Mouse (Mus musculus): ENCODE measurements at regions not wholly inside any gene's neighbourhood (a gene's known extent, or its start where the extent isn't known, plus 50 kb on each side); places are given as distances from the start of the nearest gene placed in this dataset.

GRCm38 (mm10) chr2:103891240-103891767, 66.5 kb upstream of the Lmo2 start:
- no peak for TF ChIP-seq POLR2A (IDR thresholded peaks at IDR 0.05; ENCODE audit: low read depth, low read length)
- no peak for TF ChIP-seq CTCF (IDR thresholded peaks at IDR 0.05; ENCODE audit: borderline replicate concordance, insufficient read depth, low read length)
- Histone ChIP-seq H3K4me3 (ENCODE audit: insufficient read depth, low read length) (no peak overlapping the region), H3K4me1 (ENCODE audit: control insufficient read depth, insufficient read depth, low read length) (no peaks in the 10 kb centered on the region), H3K27ac (ENCODE audit: insufficient read depth, low read length) (no peak overlapping the region)

- no peak overlapping the region for H3K4me3 ChIP-seq (ENCODE audit: insufficient read depth, low read length)
- H3K4me1 ChIP-seq (ENCODE audit: control insufficient read depth, insufficient read depth, low read length), result no peaks in the 10 kb centered on the region
- H3K27ac ChIP-seq (ENCODE audit: insufficient read depth, low read length), result no peak overlapping the region
- no peak for TF ChIP-seq CTCF (IDR thresholded peaks at IDR 0.05; ENCODE audit: borderline replicate concordance, insufficient read depth, low read length)
Measured at GRCm38 (mm10) chr2:103893159-103893740, 64.5 kb upstream of the Lmo2 start.

- Histone ChIP-seq H3K4me3 (ENCODE audit: insufficient read depth, low read length) (no peak overlapping the region), H3K27ac (ENCODE audit: insufficient read depth, low read length) (no peak overlapping the region), H3K4me1 (ENCODE audit: control insufficient read depth, insufficient read depth, low read length) (no peaks in the 10 kb centered on the region)
- TF ChIP-seq CTCF (IDR thresholded peaks at IDR 0.05; ENCODE audit: borderline replicate concordance, insufficient read depth, low read length) (no peak), POLR2A (IDR thresholded peaks at IDR 0.05; ENCODE audit: low read depth, low read length) (no peak)
Measured at GRCm38 (mm10) chr2:103893805-103894204, 64.0 kb upstream of the Lmo2 start.

- H3K4me3 ChIP-seq (ENCODE audit: insufficient read depth, low read length), result no peak overlapping the region
- TF ChIP-seq CTCF (IDR thresholded peaks at IDR 0.05; ENCODE audit: borderline replicate concordance, insufficient read depth, low read length) (no peak), POLR2A (IDR thresholded peaks at IDR 0.05; ENCODE audit: low read depth, low read length) (no peak)
- no peaks in the 10 kb centered on the region for H3K4me1 ChIP-seq (ENCODE audit: control insufficient read depth, insufficient read depth, low read length)
- H3K27ac ChIP-seq (ENCODE audit: insufficient read depth, low read length), result no peak overlapping the region
Measured at GRCm38 (mm10) chr2:103894981-103895676, 62.7 kb upstream of the Lmo2 start.

- H3K27ac ChIP-seq (ENCODE audit: insufficient read depth, low read length), result no peak overlapping the region
- no peaks in the 10 kb centered on the region for H3K4me1 ChIP-seq (ENCODE audit: control insufficient read depth, insufficient read depth, low read length)
- no peak overlapping the region for H3K4me3 ChIP-seq (ENCODE audit: insufficient read depth, low read length)
- TF ChIP-seq CTCF (IDR thresholded peaks at IDR 0.05; ENCODE audit: borderline replicate concordance, insufficient read depth, low read length), result no peak
Measured at GRCm38 (mm10) chr2:103896160-103896559, 61.6 kb upstream of the Lmo2 start.

- TF ChIP-seq CTCF (IDR thresholded peaks at IDR 0.05; ENCODE audit: borderline replicate concordance, insufficient read depth, low read length), result no peak
- TF ChIP-seq POLR2A (IDR thresholded peaks at IDR 0.05; ENCODE audit: low read depth, low read length), result no peak
- Histone ChIP-seq H3K4me1 (ENCODE audit: control insufficient read depth, insufficient read depth, low read length) (no peaks in the 10 kb centered on the region), H3K27ac (ENCODE audit: insufficient read depth, low read length) (no peak overlapping the region), H3K4me3 (ENCODE audit: insufficient read depth, low read length) (no peak overlapping the region)
Measured at GRCm38 (mm10) chr2:103896814-103897213, 61.0 kb upstream of the Lmo2 start.

GRCm38 (mm10) chr2:103899713-103900112, 58.1 kb upstream of the Lmo2 start:
- H3K27ac ChIP-seq (ENCODE audit: insufficient read depth, low read length), result no peak overlapping the region
- H3K4me3 ChIP-seq (ENCODE audit: insufficient read depth, low read length), result no peak overlapping the region
- H3K4me1 ChIP-seq (ENCODE audit: control insufficient read depth, insufficient read depth, low read length), result no peaks in the 10 kb centered on the region
- TF ChIP-seq CTCF (IDR thresholded peaks at IDR 0.05; ENCODE audit: borderline replicate concordance, insufficient read depth, low read length) (no peak), POLR2A (IDR thresholded peaks at IDR 0.05; ENCODE audit: low read depth, low read length) (no peak)

GRCm38 (mm10) chr2:103900384-103900783, 57.4 kb upstream of the Lmo2 start:
- no peaks in the 10 kb centered on the region for H3K4me1 ChIP-seq (ENCODE audit: control insufficient read depth, insufficient read depth, low read length)
- TF ChIP-seq CTCF (IDR thresholded peaks at IDR 0.05; ENCODE audit: borderline replicate concordance, insufficient read depth, low read length) (no peak), POLR2A (IDR thresholded peaks at IDR 0.05; ENCODE audit: low read depth, low read length) (no peak)
- H3K4me3 ChIP-seq (ENCODE audit: insufficient read depth, low read length), result no peak overlapping the region
- no peak overlapping the region for H3K27ac ChIP-seq (ENCODE audit: insufficient read depth, low read length)

GRCm38 (mm10) chr2:103901457-103901856, 56.3 kb upstream of the Lmo2 start:
- Histone ChIP-seq H3K4me3 (ENCODE audit: insufficient read depth, low read length) (no peak overlapping the region), H3K27ac (ENCODE audit: insufficient read depth, low read length) (no peak overlapping the region), H3K4me1 (ENCODE audit: control insufficient read depth, insufficient read depth, low read length) (no peaks in the 10 kb centered on the region)
- no peak for TF ChIP-seq CTCF (IDR thresholded peaks at IDR 0.05; ENCODE audit: borderline replicate concordance, insufficient read depth, low read length)
- TF ChIP-seq POLR2A (IDR thresholded peaks at IDR 0.05; ENCODE audit: low read depth, low read length), result no peak

- TF ChIP-seq CTCF (IDR thresholded peaks at IDR 0.05; ENCODE audit: borderline replicate concordance, insufficient read depth, low read length) (no peak), POLR2A (IDR thresholded peaks at IDR 0.05; ENCODE audit: low read depth, low read length) (no peak)
- Histone ChIP-seq H3K27ac (ENCODE audit: insufficient read depth, low read length) (no peak overlapping the region), H3K4me1 (ENCODE audit: control insufficient read depth, insufficient read depth, low read length) (no peaks in the 10 kb centered on the region), H3K4me3 (ENCODE audit: insufficient read depth, low read length) (no peak overlapping the region)
Measured at GRCm38 (mm10) chr2:103902777-103903176, 55.0 kb upstream of the Lmo2 start.
